Mouse (Mus musculus): ENCODE data around the gene Rasgef1a.
A peak's percentile ranks its signal among the peaks of the same experiment; 100 is the strongest.

The Rasgef1a gene

GRCm38 (mm10) chr6:118010756-118011615 lies at the start of gene Rasgef1a:
Gene Rasgef1a, plus strand, starts transcription at chr6:118011438.
- DNase-seq, result peak; percentile 79

- no peak for DNase-seq
Measured at GRCm38 (mm10) chr6:117963201-117963600, 48.0 kb upstream of the Rasgef1a start.

GRCm38 (mm10) chr6:117966729-117967128 lies 44.5 kb upstream of the Rasgef1a start:
- no peak for DNase-seq

- no peak for DNase-seq
Measured at GRCm38 (mm10) chr6:117987173-117987572, 24.1 kb upstream of the Rasgef1a start.

- no peak for DNase-seq
Measured at GRCm38 (mm10) chr6:117989209-117989608, 22.0 kb upstream of the Rasgef1a start.

GRCm38 (mm10) chr6:117990649-117991048 lies 20.6 kb upstream of the Rasgef1a start:
- no peak for DNase-seq

GRCm38 (mm10) chr6:117991297-117991696 lies 19.9 kb upstream of the Rasgef1a start:
- DNase-seq, result peak; percentile 92

- DNase-seq, result no peak
Measured at GRCm38 (mm10) chr6:117991928-117992327, 19.3 kb upstream of the Rasgef1a start.

GRCm38 (mm10) chr6:117995168-117995567 lies 16.1 kb upstream of the Rasgef1a start:
- no peak for DNase-seq

GRCm38 (mm10) chr6:118001272-118001671 lies 10.0 kb upstream of the Rasgef1a start:
- no peak for DNase-seq

GRCm38 (mm10) chr6:118007302-118007701 lies 3.9 kb upstream of the Rasgef1a start:
- no peak for DNase-seq

GRCm38 (mm10) chr6:118007843-118008539 lies 3.2 kb upstream of the Rasgef1a start:
- no peak for DNase-seq

GRCm38 (mm10) chr6:118010256-118010655 lies 982 bp upstream of the Rasgef1a start:
- no peak for DNase-seq

- DNase-seq, result peak; percentile 83
Measured at GRCm38 (mm10) chr6:118011616-118012316, 528 bp downstream of the Rasgef1a start.

GRCm38 (mm10) chr6:118012317-118012700 lies 1.1 kb downstream of the Rasgef1a start:
- no peak for DNase-seq

- peak; percentile 84 for DNase-seq
Measured at GRCm38 (mm10) chr6:118012987-118013866, 2.0 kb downstream of the Rasgef1a start.

- DNase-seq, result no peak
Measured at GRCm38 (mm10) chr6:118014881-118015280, 3.6 kb downstream of the Rasgef1a start.

GRCm38 (mm10) chr6:118015971-118016370 lies 4.7 kb downstream of the Rasgef1a start:
- no peak for DNase-seq

- DNase-seq, result no peak
Measured at GRCm38 (mm10) chr6:118018666-118019065, 7.4 kb downstream of the Rasgef1a start.

- DNase-seq, result no peak
Measured at GRCm38 (mm10) chr6:118019569-118019968, 8.3 kb downstream of the Rasgef1a start.

GRCm38 (mm10) chr6:118022898-118023635 lies 11.8 kb downstream of the Rasgef1a start:
- no peak for DNase-seq

- no peak for DNase-seq
Measured at GRCm38 (mm10) chr6:118027036-118027435, 15.8 kb downstream of the Rasgef1a start.
